Mouse (Mus musculus): ENCODE measurements at regions not wholly inside any gene's neighbourhood (a gene's known extent, or its start where the extent isn't known, plus 50 kb on each side); places are given as distances from the start of the nearest gene placed in this dataset.

DNA sequence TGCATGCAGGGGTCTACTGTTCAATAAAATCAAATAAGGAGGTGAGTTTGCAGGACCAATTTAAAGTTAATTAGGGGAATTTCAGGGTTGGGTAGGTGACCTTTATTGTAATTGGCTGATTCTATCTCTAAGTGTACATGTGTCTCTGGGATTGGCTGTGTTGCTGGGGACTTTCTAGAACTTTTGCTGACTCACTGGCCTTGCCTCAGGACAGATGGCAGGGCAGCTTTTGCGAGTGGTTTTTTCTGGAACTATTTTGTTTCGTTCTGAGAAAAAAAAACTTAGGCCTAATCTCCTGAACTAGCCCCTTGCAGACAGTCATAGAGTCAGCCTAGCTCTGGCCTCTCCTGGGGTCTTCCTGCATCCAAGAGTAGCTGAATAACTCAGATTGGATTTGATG is 249.3 kb upstream of the Mdga2 start:
- H3K27ac ChIP-seq (ENCODE audit: low read depth, low read length), result no peak overlapping the region
- 71% methylated on average over 2 of the region's 2 CpGs for WGBS
- no peak for DNase-seq (ENCODE audit: low spot score)
- H3K4me2 ChIP-seq (ENCODE audit: low read depth, low read length, severe bottlenecking), result no peak overlapping the region
- H3K4me1 ChIP-seq (replicated peaks; ENCODE audit: control insufficient read depth, insufficient read depth, low read length), result no peaks in the 10 kb centered on the region
- H3K4me3 ChIP-seq (ENCODE audit: low read depth, low read length), result no peak overlapping the region
- no peak for ATAC-seq (replicated peaks; ENCODE audit: low FRiP score)
- H3K9ac ChIP-seq (ENCODE audit: low read length), result no peak overlapping the region
- no peaks in the 10 kb centered on the region for H3K36me3 ChIP-seq (ENCODE audit: control insufficient read depth, insufficient read depth, low read length)
- H3K9me3 ChIP-seq (ENCODE audit: control insufficient read depth, low read length), result no peaks in the 10 kb centered on the region
- H3K27me3 ChIP-seq (ENCODE audit: control insufficient read depth, insufficient read depth, low read length), result no peaks in the 10 kb centered on the region

DNA sequence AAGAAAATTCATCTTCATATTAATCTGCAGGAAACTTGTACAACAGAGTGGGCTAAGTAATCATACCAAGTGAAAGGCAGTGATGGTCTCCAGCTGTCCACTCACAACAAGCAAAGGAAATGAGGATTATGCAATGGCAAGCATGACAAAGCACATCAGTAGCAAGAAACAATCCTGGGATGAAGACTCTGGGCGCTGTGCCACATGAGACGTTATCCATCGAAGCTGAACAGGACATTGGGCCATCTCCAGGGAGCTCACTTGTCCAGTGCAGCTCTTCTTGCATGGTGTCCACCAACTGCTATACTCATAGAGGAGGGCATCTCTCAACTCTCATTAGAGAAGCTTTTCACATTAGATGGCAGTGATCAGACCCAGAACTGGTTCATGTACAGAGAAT is 248.7 kb upstream of the Mdga2 start:
- Histone ChIP-seq H3K36me3 (ENCODE audit: control insufficient read depth, insufficient read depth, low read length) (no peaks in the 10 kb centered on the region), H3K27ac (ENCODE audit: low read depth, low read length) (no peak overlapping the region), H3K4me1 (replicated peaks; ENCODE audit: control insufficient read depth, insufficient read depth, low read length) (no peaks in the 10 kb centered on the region), H3K4me3 (ENCODE audit: low read depth, low read length) (no peak overlapping the region), H3K9ac (ENCODE audit: low read length) (no peak overlapping the region), H3K4me2 (ENCODE audit: low read depth, low read length, severe bottlenecking) (no peak overlapping the region), H3K27me3 (ENCODE audit: control insufficient read depth, insufficient read depth, low read length) (no peaks in the 10 kb centered on the region), H3K9me3 (ENCODE audit: control insufficient read depth, low read length) (no peaks in the 10 kb centered on the region)
- ATAC-seq (replicated peaks; ENCODE audit: low FRiP score), result no peak
- WGBS, result 94% methylated on average over 3 of the region's 3 CpGs
- DNase-seq (ENCODE audit: low spot score), result no peak

- 66% methylated on average over 1 of the region's 1 CpGs for whole genome bisulfite sequencing
- no peaks in the 10 kb centered on the region for H3K9me3 ChIP-seq (ENCODE audit: control insufficient read depth, low read length)
- no peaks in the 10 kb centered on the region for H3K27me3 ChIP-seq (ENCODE audit: control insufficient read depth, insufficient read depth, low read length)
- no peaks in the 10 kb centered on the region for H3K36me3 ChIP-seq (ENCODE audit: control insufficient read depth, insufficient read depth, low read length)
- DNase-seq (ENCODE audit: low spot score), result no peak
- H3K4me3 ChIP-seq (ENCODE audit: low read depth, low read length), result no peak overlapping the region
- no peak overlapping the region for H3K4me2 ChIP-seq (ENCODE audit: low read depth, low read length, severe bottlenecking)
- ATAC-seq (replicated peaks; ENCODE audit: low FRiP score), result no peak
- H3K27ac ChIP-seq (ENCODE audit: low read depth, low read length), result no peak overlapping the region
- H3K4me1 ChIP-seq (replicated peaks; ENCODE audit: control insufficient read depth, insufficient read depth, low read length), result no peaks in the 10 kb centered on the region
- no peak overlapping the region for H3K9ac ChIP-seq (ENCODE audit: low read length)
These were observed 226.8 kb upstream of the Mdga2 start for GRCm38 (mm10) chr12:67449109-67449508.

GRCm38 (mm10) chr12:67430318-67430950 is 208.1 kb upstream of the Mdga2 start:
- Histone ChIP-seq H3K4me2 (ENCODE audit: low read depth, low read length, severe bottlenecking) (no peak overlapping the region), H3K4me3 (ENCODE audit: low read depth, low read length) (no peak overlapping the region), H3K9me3 (ENCODE audit: control insufficient read depth, low read length) (no peaks in the 10 kb centered on the region), H3K27ac (ENCODE audit: low read depth, low read length) (no peak overlapping the region), H3K9ac (ENCODE audit: low read length) (no peak overlapping the region), H3K36me3 (ENCODE audit: control insufficient read depth, insufficient read depth, low read length) (no peaks in the 10 kb centered on the region), H3K4me1 (replicated peaks; ENCODE audit: control insufficient read depth, insufficient read depth, low read length) (no peaks in the 10 kb centered on the region), H3K27me3 (ENCODE audit: control insufficient read depth, insufficient read depth, low read length) (no peaks in the 10 kb centered on the region)
- 23% methylated on average over 6 of the region's 6 CpGs for WGBS
- peak; percentile 71; the same call in 1 of the 2 replicates for ATAC-seq (replicated peaks; ENCODE audit: low FRiP score)
- peak; percentile 55 for DNase-seq (ENCODE audit: low spot score)

GRCm38 (mm10) chr12:67426801-67427200 is 204.5 kb upstream of the Mdga2 start:
- DNase-seq (ENCODE audit: low spot score) (no peak), ATAC-seq (replicated peaks; ENCODE audit: low FRiP score) (no peak)
- Histone ChIP-seq H3K4me3 (ENCODE audit: low read depth, low read length) (no peak overlapping the region), H3K27ac (ENCODE audit: low read depth, low read length) (no peak overlapping the region), H3K4me1 (replicated peaks; ENCODE audit: control insufficient read depth, insufficient read depth, low read length) (no peaks in the 10 kb centered on the region), H3K36me3 (ENCODE audit: control insufficient read depth, insufficient read depth, low read length) (no peaks in the 10 kb centered on the region), H3K4me2 (ENCODE audit: low read depth, low read length, severe bottlenecking) (no peak overlapping the region), H3K27me3 (ENCODE audit: control insufficient read depth, insufficient read depth, low read length) (no peaks in the 10 kb centered on the region), H3K9me3 (ENCODE audit: control insufficient read depth, low read length) (no peaks in the 10 kb centered on the region), H3K9ac (ENCODE audit: low read length) (no peak overlapping the region)
- WGBS, result 82% methylated on average over 6 of the region's 6 CpGs

- H3K27me3 ChIP-seq (ENCODE audit: control insufficient read depth, insufficient read depth, low read length), result no peaks in the 10 kb centered on the region
- 82% methylated on average over 3 of the region's 3 CpGs for WGBS
- DNase-seq (ENCODE audit: low spot score) (no peak), ATAC-seq (replicated peaks; ENCODE audit: low FRiP score) (no peak)
- no peak overlapping the region for H3K9ac ChIP-seq (ENCODE audit: low read length)
- no peaks in the 10 kb centered on the region for H3K36me3 ChIP-seq (ENCODE audit: control insufficient read depth, insufficient read depth, low read length)
- H3K4me2 ChIP-seq (ENCODE audit: low read depth, low read length, severe bottlenecking), result no peak overlapping the region
- H3K4me1 ChIP-seq (replicated peaks; ENCODE audit: control insufficient read depth, insufficient read depth, low read length), result no peaks in the 10 kb centered on the region
- no peak overlapping the region for H3K27ac ChIP-seq (ENCODE audit: low read depth, low read length)
- H3K9me3 ChIP-seq (ENCODE audit: control insufficient read depth, low read length), result no peaks in the 10 kb centered on the region
- no peak overlapping the region for H3K4me3 ChIP-seq (ENCODE audit: low read depth, low read length)
These were observed 177.2 kb upstream of the Mdga2 start for GRCm38 (mm10) chr12:67399537-67399936.

DNA sequence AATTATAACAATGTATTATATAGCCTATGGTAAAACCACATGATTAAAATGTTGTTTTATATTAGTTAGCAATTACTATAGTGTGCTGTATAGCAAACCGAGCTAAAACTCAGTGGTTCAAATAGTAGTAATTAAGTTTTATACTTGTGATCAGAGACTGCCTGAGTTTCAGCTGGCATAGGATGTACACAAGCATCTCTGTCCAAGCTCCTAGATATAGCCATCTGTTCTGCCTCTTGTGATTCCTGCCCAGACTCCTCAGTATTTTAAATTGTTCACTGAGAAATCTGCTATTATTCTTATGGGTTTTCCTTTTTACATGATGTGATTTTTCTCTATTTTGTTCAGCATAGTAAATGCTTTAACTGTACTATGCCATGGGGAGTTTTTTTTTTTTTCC is 152.2 kb upstream of the Mdga2 start:
- no peak overlapping the region for H3K4me3 ChIP-seq (ENCODE audit: low read depth, low read length)
- H3K27ac ChIP-seq (ENCODE audit: low read depth, low read length), result no peak overlapping the region
- H3K36me3 ChIP-seq (ENCODE audit: control insufficient read depth, insufficient read depth, low read length), result no peaks in the 10 kb centered on the region
- H3K4me2 ChIP-seq (ENCODE audit: low read depth, low read length, severe bottlenecking), result no peak overlapping the region
- H3K4me1 ChIP-seq (replicated peaks; ENCODE audit: control insufficient read depth, insufficient read depth, low read length), result no peaks in the 10 kb centered on the region
- DNase-seq (ENCODE audit: low spot score), result no peak
- H3K27me3 ChIP-seq (ENCODE audit: control insufficient read depth, insufficient read depth, low read length), result no peaks in the 10 kb centered on the region
- H3K9ac ChIP-seq (ENCODE audit: low read length), result no peak overlapping the region
- 84% methylated on average over 1 of the region's 1 CpGs for WGBS
- ATAC-seq (replicated peaks; ENCODE audit: low FRiP score), result no peak
- no peaks in the 10 kb centered on the region for H3K9me3 ChIP-seq (ENCODE audit: control insufficient read depth, low read length)

DNA sequence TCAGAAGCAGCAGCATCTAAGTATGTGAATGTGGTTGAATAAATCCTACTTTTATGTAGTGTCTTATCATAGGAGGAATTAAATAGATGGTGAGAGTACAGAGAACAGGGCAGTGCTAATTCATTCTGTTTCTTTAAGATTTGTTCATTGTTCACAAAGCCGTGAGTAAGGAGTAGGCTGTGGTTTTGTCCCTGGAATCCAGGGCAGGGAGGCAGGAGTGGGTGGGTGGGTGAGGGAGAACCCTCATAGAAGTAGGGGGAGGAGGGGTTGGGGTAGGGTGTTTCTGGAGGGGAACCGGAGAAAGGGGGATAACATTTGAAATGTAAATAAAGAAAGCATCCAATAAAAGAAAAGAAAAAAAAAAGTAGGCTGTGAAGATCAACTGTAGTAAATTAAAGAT is 126.2 kb upstream of the Mdga2 start:
- peak; percentile 54 for ATAC-seq (replicated peaks; ENCODE audit: low FRiP score)

GRCm38 (mm10) chr12:67332483-67332998 is 110.2 kb upstream of the Mdga2 start:
- no peak overlapping the region for H3K4me2 ChIP-seq (ENCODE audit: low read depth, low read length, severe bottlenecking)
- no peaks in the 10 kb centered on the region for H3K4me1 ChIP-seq (replicated peaks; ENCODE audit: control insufficient read depth, insufficient read depth, low read length)
- H3K9ac ChIP-seq (ENCODE audit: low read length), result no peak overlapping the region
- H3K4me3 ChIP-seq (ENCODE audit: low read depth, low read length), result no peak overlapping the region
- no peaks in the 10 kb centered on the region for H3K36me3 ChIP-seq (ENCODE audit: control insufficient read depth, insufficient read depth, low read length)
- H3K27me3 ChIP-seq (ENCODE audit: control insufficient read depth, insufficient read depth, low read length), result no peaks in the 10 kb centered on the region
- ATAC-seq (replicated peaks; ENCODE audit: low FRiP score) (no peak), DNase-seq (ENCODE audit: low spot score) (no peak)
- no peaks in the 10 kb centered on the region for H3K9me3 ChIP-seq (ENCODE audit: control insufficient read depth, low read length)
- WGBS, result 93% methylated on average over 2 of the region's 2 CpGs
- no peak overlapping the region for H3K27ac ChIP-seq (ENCODE audit: low read depth, low read length)

More for the DNA sequence above, 126.2 kb upstream of the Mdga2 start:
- no peaks in the 10 kb centered on the region for H3K27me3 ChIP-seq (ENCODE audit: control insufficient read depth, insufficient read depth, low read length)
- no peaks in the 10 kb centered on the region for H3K36me3 ChIP-seq (ENCODE audit: control insufficient read depth, insufficient read depth, low read length)
- H3K9ac ChIP-seq (ENCODE audit: low read length), result no peak overlapping the region
- 7% methylated on average over 2 of the region's 2 CpGs for WGBS
- H3K27ac ChIP-seq (ENCODE audit: low read depth, low read length), result no peak overlapping the region
- H3K9me3 ChIP-seq (ENCODE audit: control insufficient read depth, low read length), result no peaks in the 10 kb centered on the region
- H3K4me1 ChIP-seq (replicated peaks; ENCODE audit: control insufficient read depth, insufficient read depth, low read length), result no peaks in the 10 kb centered on the region
- H3K4me3 ChIP-seq (ENCODE audit: low read depth, low read length), result no peak overlapping the region
- DNase-seq (ENCODE audit: low spot score), result no peak
- H3K4me2 ChIP-seq (ENCODE audit: low read depth, low read length, severe bottlenecking), result no peak overlapping the region
